Mouse (Mus musculus) heart, embryonic 16.5 days (tissue): ENCODE results near the gene Gpr3. TPM values are rescaled to one million over a fixed set of nuclear protein-coding genes. Genes with fewer than 3 reads are reported as not detected.

ENCODE experiments used
- ATAC-seq: fragments of 200-750 bp; cut with Nextera tagmentation; replicated peaks from 2 replicates; pipeline ENCODE4 v1.8.0; 2017; ENCODE audit warnings: moderate number of reproducible peaks; ENCODE audit not compliant: insufficient read depth, low FRiP score; ENCODE audit errors: extremely low read depth
- H3K27ac ChIP-seq: fragments of 300-500 bp; sonication (generic); 2 replicates; pipeline ENCODE4 v1.5.1; 2014; ENCODE audit warnings: mild to moderate bottlenecking, low read length, control low read depth, moderate library complexity
- H3K27me3 ChIP-seq: fragments of 300-500 bp; sonication (generic); 2 replicates; pipeline ENCODE4 v1.6.1; 2014; ENCODE audit warnings: low read length, mixed read lengths; ENCODE audit not compliant: control insufficient read depth, insufficient read depth
- H3K36me3 ChIP-seq: fragments of 300-500 bp; sonication (generic); 2 replicates; pipeline ENCODE4 v1.6.1; 2014; ENCODE audit not compliant: control insufficient read depth, insufficient read depth
- H3K4me1 ChIP-seq: fragments of 300-500 bp; sonication (generic); 2 replicates; pipeline ENCODE4 v1.6.1; 2014; ENCODE audit warnings: low read length, mixed read lengths; ENCODE audit not compliant: control insufficient read depth, insufficient read depth
- H3K4me2 ChIP-seq: fragments of 300-500 bp; sonication (generic); 2 replicates; pipeline ENCODE4 v1.6.1; 2014; ENCODE audit warnings: low read depth, mild to moderate bottlenecking, control low read depth, low read length
- H3K4me3 ChIP-seq: fragments of 300-500 bp; sonication (generic); 2 replicates; pipeline ENCODE4 v1.5.1; 2014; ENCODE audit warnings: mild to moderate bottlenecking, control low read depth, low read length
- H3K9ac ChIP-seq: fragments of 300-500 bp; sonication (generic); 2 replicates; pipeline ENCODE4 v1.6.1; 2014; ENCODE audit warnings: low read length, control low read depth
- H3K9me3 ChIP-seq: fragments of 300-500 bp; sonication (generic); replicated peaks from 2 replicates; pipeline ENCODE4 v1.6.1; 2016; ENCODE audit warnings: low read length; ENCODE audit not compliant: control insufficient read depth
- WGBS: fragments of 180-500 bp; shearing (Covaris S2); extraction: QIAGEN DNeasy Blood & Tissue Kit; methylation state at CpG from one replicate; pipeline ENCODE4 v1.1.7; 2014; 5-methylcytosine and 5-hydroxymethylcytosine counted together
- polyA plus RNA-seq: library from polyadenylated mRNA; unstranded; fragments of >200 nt; fragmentation: Nextera tagmentation; extraction: Ambion mirVana; gene quantifications from 2 replicates; pipeline ENCODE4 v1.2.1, GENCODE M21; 2015

Gene Gpr3
- 0.14 and 0.29 TPM in 2 replicates for polyA plus RNA-seq

DNA sequence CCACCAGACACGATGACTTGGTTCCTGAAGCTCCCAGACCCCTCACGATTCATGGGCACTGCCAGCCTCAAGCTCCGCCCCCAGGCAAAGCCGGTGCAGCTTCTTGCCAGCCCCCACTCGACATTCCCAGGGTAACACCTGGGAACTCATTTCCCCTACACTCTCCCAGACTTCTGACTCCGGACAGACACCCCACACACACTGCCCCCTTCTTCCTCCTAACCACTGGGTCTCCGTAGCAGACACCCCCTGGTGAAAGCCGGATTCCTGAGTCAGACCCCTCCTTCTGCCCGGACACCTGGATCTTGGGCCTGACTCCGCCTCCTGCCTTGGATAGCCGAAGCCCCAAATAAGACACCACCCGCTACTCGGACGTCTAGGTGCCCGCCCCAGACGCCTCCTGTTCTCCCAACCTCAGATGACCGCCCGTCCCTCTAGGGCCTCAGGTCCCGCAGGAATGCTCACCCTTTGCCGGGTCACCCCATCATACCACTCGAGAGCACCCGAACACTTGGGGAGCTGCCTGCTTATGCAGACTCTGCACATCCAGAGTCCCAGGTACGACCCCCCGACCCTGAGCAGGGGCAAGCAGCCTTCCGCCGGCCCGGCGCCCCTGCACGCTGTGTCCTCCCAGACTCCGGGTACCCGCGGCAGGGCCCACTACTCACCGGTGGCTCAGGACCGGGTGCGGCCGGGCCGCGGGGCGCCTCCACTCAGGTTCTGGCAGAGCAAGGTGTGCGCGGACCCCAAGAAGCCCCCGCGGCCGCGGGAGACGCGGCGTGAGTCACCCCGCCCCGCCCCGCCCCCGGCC lies at the start of gene Gpr3, which contains the start of gene Cd164l2:
Gpr3 (minus strand) TSS at position 786 of the 811 bp plus-strand sequence.
Cd164l2 (plus strand) TSS at position 381 of the 811 bp plus-strand sequence.
- H3K27ac ChIP-seq, result no peak within 1 kb of the TSS
- H3K9ac ChIP-seq, result peak within 1 kb of the TSS; percentile 68
- 2% methylated on average over 52 of the region's 52 CpGs for WGBS
- no peaks in the 10 kb centered on the region for H3K9me3 ChIP-seq
- peak within 1 kb of the TSS; percentile 70 for H3K4me3 ChIP-seq
- peak within 1 kb of the TSS; percentile 89 for H3K4me2 ChIP-seq
- H3K27me3 ChIP-seq, result peaks cover 13% of the 10 kb centered on the region
- no peaks in the 10 kb centered on the region for H3K36me3 ChIP-seq
- ATAC-seq, result peak; percentile 30
- H3K4me1 ChIP-seq, result peaks cover 11% of the 10 kb centered on the region

DNA sequence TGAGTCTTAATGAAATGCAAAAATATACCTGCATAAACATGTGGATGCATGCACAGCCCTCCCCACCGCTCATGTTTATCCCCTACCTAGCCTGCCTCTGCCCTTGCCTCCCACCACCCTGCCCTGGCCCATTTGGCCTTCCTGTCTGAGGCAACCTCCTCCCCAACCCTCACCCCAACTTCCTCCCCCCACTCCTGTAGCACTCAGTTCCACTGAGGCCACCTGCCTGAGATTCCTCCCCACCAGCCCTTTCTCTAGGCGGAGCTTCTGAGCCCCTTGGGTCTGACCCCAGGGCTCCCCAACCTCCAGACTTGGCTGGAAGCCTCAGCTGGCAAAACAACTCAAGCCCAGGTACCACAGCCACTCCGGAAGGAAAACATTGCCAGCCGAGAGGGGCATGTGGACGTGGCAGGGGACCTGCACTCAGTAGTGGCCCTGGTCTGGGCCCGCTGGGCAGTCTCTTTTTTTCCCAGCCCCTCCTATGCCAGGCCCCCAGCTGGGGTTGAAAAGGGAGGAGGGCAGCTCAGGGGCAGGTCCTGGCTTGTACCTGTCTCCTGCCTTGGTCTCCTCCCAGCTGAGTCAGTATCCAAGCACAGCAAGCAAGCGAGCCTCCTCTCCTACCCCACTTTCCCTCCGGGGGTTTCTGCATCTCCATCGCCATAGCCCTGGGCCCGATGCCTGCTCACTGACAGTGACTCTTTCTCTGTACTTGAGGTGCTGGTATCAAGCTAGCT lies 49.5 kb upstream of the Gpr3 start:
- Histone ChIP-seq H3K27ac (no peak overlapping the region; the same call in 1 of the 2 replicates), H3K4me3 (no peak overlapping the region; the same call in 1 of the 2 replicates), H3K4me1 (no peaks in the 10 kb centered on the region), H3K4me2 (peak overlapping the region; percentile 25), H3K27me3 (peaks cover 6% of the 10 kb centered on the region), H3K9ac (no peak overlapping the region), H3K9me3 (no peaks in the 10 kb centered on the region), H3K36me3 (peaks cover 16% of the 10 kb centered on the region)
- 0 out of 2 replicates have a peak, but pooled peaks have one; percentile 19 for ATAC-seq
- WGBS, result 51% methylated on average over 10 of the region's 10 CpGs

DNA sequence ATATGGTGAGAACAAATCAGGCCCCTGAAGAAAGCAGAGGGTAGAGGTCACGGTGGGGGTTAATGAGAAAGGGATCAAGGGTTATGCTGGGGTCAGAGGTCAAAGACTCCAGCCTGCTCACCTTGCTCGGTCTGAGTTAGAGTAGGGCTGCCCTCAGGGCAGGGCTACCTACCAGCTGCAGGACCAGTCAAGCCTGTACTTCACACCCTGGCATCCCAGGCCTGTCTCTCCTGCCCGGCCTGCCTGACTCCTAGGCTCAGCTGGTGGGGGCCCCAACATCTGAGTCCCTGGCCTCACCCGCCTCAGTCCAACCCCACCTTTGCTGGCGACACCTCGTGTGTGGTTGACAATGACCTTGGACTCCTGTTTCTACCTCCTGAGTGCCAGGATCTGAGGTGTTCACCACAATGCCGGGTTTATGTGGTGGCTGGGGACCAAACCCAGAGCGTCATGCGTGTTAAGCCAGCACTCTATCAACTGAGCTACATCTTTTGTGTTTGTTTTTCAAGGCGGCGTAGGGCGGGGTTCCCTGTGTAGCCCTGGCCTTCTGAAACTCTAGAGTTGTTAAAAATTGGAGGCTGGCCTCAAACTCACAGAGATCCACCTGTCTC lies 45.6 kb upstream of the Gpr3 start:
- H3K9me3 ChIP-seq, result no peaks in the 10 kb centered on the region
- ATAC-seq, result no peak
- peaks cover 14% of the 10 kb centered on the region for H3K27me3 ChIP-seq
- H3K4me3 ChIP-seq, result no peak overlapping the region
- no peaks in the 10 kb centered on the region for H3K36me3 ChIP-seq
- H3K27ac ChIP-seq, result no peak overlapping the region
- H3K4me2 ChIP-seq, result no peak overlapping the region
- H3K9ac ChIP-seq, result no peak overlapping the region
- 78% methylated on average over 12 of the region's 12 CpGs for WGBS
- no peaks in the 10 kb centered on the region for H3K4me1 ChIP-seq

DNA sequence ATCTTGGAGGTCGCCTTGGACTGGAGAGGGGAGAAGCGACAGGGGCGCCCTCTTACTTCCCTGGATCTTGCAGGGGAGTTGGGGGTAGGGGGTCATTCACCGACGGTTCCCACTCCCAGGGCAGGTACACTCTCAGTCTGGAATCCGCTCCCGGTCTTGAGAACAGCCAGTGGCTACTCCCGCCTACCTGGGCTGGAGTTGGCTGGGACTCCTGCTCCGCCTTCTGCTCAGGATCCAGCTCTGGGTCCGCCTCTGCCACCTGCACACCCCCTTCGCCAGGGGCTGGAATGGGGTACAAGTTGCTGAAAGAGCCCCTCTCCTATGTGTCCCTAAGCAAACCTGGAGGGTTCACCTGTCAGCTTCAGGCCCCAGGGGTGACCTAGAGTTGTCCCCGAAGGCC lies 44.9 kb upstream of the Gpr3 start:
- Histone ChIP-seq H3K4me3 (no peak overlapping the region), H3K27me3 (peaks cover 16% of the 10 kb centered on the region), H3K9me3 (no peaks in the 10 kb centered on the region), H3K4me2 (peak overlapping the region; percentile 13; the same call in 1 of the 2 replicates), H3K4me1 (no peaks in the 10 kb centered on the region), H3K27ac (no peak overlapping the region), H3K9ac (no peak overlapping the region), H3K36me3 (no peaks in the 10 kb centered on the region)
- WGBS, result 42% methylated on average over 11 of the region's 12 CpGs
- peak; percentile 34; the same call in 1 of the 2 replicates for ATAC-seq

DNA sequence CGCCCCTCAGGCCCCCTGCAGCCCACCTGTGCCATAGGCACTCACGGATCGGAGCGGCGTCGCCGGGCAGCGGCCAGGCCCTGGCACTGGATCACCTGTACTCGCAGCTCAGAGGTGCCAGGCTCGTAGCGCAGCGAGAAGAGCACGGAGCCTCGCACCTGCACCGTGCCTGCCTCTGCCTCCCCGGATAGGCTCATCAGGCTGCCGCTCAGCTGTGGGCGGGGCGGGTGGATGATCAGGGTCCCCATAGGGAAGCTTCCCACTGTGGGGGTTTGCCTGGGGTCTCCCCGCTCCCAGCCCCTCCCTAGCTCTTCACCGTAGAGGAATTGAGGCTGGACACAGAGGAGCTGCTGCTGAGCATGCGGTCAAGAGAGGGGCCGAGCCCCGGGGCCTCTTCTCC lies 44.5 kb upstream of the Gpr3 start:
- Histone ChIP-seq H3K9me3 (no peaks in the 10 kb centered on the region), H3K27me3 (peaks cover 20% of the 10 kb centered on the region), H3K4me1 (no peaks in the 10 kb centered on the region), H3K4me2 (peak overlapping the region; percentile 13; the same call in 1 of the 2 replicates), H3K4me3 (no peak overlapping the region), H3K27ac (no peak overlapping the region), H3K9ac (no peak overlapping the region), H3K36me3 (no peaks in the 10 kb centered on the region)
- WGBS, result 28% methylated on average over 24 of the region's 24 CpGs
- no peak for ATAC-seq

DNA sequence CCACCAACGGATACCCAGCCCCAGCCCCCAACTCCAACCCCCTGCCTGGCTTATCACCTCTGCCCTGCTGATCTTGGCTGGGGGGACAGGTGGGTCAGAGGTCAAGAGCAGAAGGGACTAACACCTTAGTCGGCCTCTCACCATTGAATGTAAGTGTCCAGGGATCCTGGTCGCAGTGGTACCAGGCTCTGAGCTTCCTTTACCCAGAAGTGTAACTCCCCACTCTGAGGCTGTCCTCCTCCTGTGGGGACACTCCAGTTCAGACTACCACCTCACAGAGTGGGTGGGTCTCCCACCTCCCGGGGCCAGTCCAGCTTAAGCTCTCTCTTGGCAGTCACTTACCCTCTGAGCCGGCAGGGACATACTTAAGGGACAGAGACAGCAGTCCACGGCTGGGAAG lies 43.1 kb upstream of the Gpr3 start:
- peaks cover 34% of the 10 kb centered on the region for H3K27me3 ChIP-seq
- H3K4me1 ChIP-seq, result peaks cover 9% of the 10 kb centered on the region
- H3K36me3 ChIP-seq, result no peaks in the 10 kb centered on the region
- H3K9ac ChIP-seq, result no peak overlapping the region
- H3K27ac ChIP-seq, result no peak overlapping the region
- H3K4me2 ChIP-seq, result no peak overlapping the region
- H3K9me3 ChIP-seq, result no peaks in the 10 kb centered on the region
- ATAC-seq, result no peak
- no peak overlapping the region for H3K4me3 ChIP-seq
- WGBS, result 50% methylated on average over 6 of the region's 6 CpGs

DNA sequence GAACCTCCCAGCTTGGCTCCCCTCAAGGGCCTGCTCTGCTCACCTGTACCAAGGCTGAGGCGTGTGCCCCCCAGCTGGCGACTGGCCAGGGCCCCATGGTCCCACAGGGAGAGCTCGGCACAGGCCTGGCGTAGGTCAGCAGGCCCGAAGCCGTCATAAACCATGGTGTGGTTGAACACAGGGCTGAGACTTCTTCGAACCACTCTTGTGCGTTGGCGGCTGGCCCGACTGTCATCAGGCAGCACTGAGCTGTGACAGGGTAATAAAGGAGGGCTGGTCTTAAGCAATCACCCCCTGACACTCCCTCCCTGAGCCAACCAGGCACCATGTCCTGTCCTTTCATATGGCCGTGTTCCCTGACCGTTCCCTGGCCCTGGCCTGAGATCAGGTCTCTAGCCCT lies 41.1 kb upstream of the Gpr3 start:
- ATAC-seq, result no peak
- no peak overlapping the region for H3K9ac ChIP-seq
- 68% methylated on average over 12 of the region's 12 CpGs for WGBS

DNA sequence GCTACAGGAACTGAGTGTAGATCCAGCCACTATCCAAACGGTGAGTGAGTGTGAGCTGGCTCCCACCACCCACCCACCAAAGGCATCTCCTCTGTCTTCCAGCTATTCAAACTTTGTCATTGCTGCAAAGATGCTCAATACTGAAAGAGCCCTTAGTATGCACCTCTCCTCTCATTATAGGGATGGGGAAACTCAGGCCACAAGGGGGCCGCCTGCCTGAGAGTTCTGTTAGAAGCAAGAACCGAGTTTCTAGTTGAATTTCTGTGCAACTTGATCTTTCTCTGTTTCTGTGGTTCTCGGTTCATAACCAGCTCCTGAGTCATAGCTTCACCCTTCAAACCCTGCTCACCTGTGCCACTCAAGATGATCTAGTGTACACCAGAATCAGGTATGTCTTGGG lies 39.8 kb upstream of the Gpr3 start:
- no peak overlapping the region for H3K4me3 ChIP-seq
- ATAC-seq, result no peak
- peaks cover 9% of the 10 kb centered on the region for H3K4me1 ChIP-seq
- peaks cover 50% of the 10 kb centered on the region for H3K27me3 ChIP-seq
- WGBS, result 51% methylated on average over 4 of the region's 4 CpGs
- H3K27ac ChIP-seq, result no peak overlapping the region
- H3K4me2 ChIP-seq, result no peak overlapping the region
- no peaks in the 10 kb centered on the region for H3K9me3 ChIP-seq
- H3K9ac ChIP-seq, result no peak overlapping the region
- no peaks in the 10 kb centered on the region for H3K36me3 ChIP-seq

More for the DNA sequence above, 41.1 kb upstream of the Gpr3 start:
- Histone ChIP-seq H3K4me2 (no peak overlapping the region), H3K4me3 (no peak overlapping the region), H3K36me3 (no peaks in the 10 kb centered on the region), H3K27ac (no peak overlapping the region), H3K27me3 (peaks cover 47% of the 10 kb centered on the region), H3K9me3 (no peaks in the 10 kb centered on the region), H3K4me1 (peaks cover 9% of the 10 kb centered on the region)
